Mouse (Mus musculus): ENCODE measurements at regions not wholly inside any gene's neighbourhood (a gene's known extent, or its start where the extent isn't known, plus 50 kb on each side); places are given as distances from the start of the nearest gene placed in this dataset.

DNA sequence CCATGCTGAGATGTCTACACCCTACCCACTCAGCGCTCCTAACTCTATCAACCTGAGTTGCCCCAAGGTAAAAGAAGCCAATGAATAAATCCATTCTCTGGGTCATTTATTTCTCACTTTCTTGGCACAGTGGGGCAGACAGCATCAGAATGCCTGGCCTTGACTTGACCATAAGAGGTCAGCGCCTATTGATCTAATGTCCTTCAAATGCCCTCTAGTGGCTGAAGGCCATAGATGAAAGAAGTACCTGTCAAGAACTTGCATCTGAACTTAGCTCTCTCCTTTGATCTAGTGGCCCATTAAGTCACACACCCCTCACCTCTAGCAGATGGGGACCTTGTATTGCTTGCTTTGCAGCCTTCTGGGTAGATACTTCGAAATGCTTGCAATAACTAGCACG lies 159.5 kb upstream of the Smarca2 start:
- TF ChIP-seq TAL1 (IDR thresholded peaks at IDR 0.05; ENCODE audit: low read length) (no peak), JUND (IDR thresholded peaks at IDR 0.05; ENCODE audit: low read depth, low read length) (no peak), ETS1 (IDR thresholded peaks at IDR 0.05; ENCODE audit: low read depth, low read length) (no peak), MEF2A (IDR thresholded peaks at IDR 0.05; ENCODE audit: extremely low read depth, insufficient replicate concordance, low read depth, low read length, poor library complexity, severe bottlenecking) (no peak), CTCF (IDR thresholded peaks at IDR 0.05 in 2 of 3, conservative IDR thresholded peaks at IDR 0.05 in 1 of 3; ENCODE audit: control insufficient read depth in 1 of 3, insufficient read depth in 1 of 3, low read depth in 2 of 3, low read length in 3 of 3, poor library complexity in 1 of 3, severe bottlenecking in 1 of 3) (no peak), USF1 (IDR thresholded peaks at IDR 0.05; ENCODE audit: low read depth, low read length) (no peak)
